Mouse (Mus musculus): ENCODE results near the gene Aloxe3. TPM values are rescaled to one million over a fixed set of nuclear protein-coding genes. Genes with fewer than 3 reads are reported as not detected.

Gene Aloxe3
- polyA plus RNA-seq, 1 experiment from 2014 or later = not detected

GRCm38 (mm10) chr11:69095511-69096231 lies 30.0 kb upstream of the Aloxe3 start:
- H3K9me3 ChIP-seq (replicated peaks) = no peaks in the 10 kb centered on the region
- peaks cover 80% of the 10 kb centered on the region for H3K4me1 ChIP-seq (replicated peaks)
- WGBS (ENCODE audit: insufficient replicate concordance) = 2% methylated on average over 27 of the region's 27 CpGs
- peaks cover 23% of the 10 kb centered on the region for H3K36me3 ChIP-seq
- H3K9ac ChIP-seq = peak overlapping the region; percentile 78
- ATAC-seq (ENCODE audit: low read depth) (no peak), DNase-seq (peak; percentile 50)
- H3K4me2 ChIP-seq = peak overlapping the region; percentile 95
- peak overlapping the region; percentile 67 for H3K4me3 ChIP-seq (replicated peaks)
- peak overlapping the region; percentile 93 for H3K27ac ChIP-seq
- H3K27me3 ChIP-seq = no peaks in the 10 kb centered on the region

GRCm38 (mm10) chr11:69096360-69096986 lies 29.2 kb upstream of the Aloxe3 start:
- Histone ChIP-seq H3K4me2 (peak overlapping the region; percentile 95), H3K27ac (peak overlapping the region; percentile 93), H3K9ac (peak overlapping the region; percentile 78), H3K27me3 (no peaks in the 10 kb centered on the region), H3K9me3 (replicated peaks) (no peaks in the 10 kb centered on the region), H3K4me1 (replicated peaks) (peaks cover 80% of the 10 kb centered on the region), H3K36me3 (peaks cover 23% of the 10 kb centered on the region), H3K4me3 (replicated peaks) (peak overlapping the region; percentile 67)
- no peak for DNase-seq
- WGBS (ENCODE audit: insufficient replicate concordance) = 20% methylated on average over 9 of the region's 9 CpGs
- ATAC-seq (ENCODE audit: low read depth) = no peak

GRCm38 (mm10) chr11:69096987-69097900 lies 28.5 kb upstream of the Aloxe3 start:
- 2% methylated on average over 29 of the region's 29 CpGs for WGBS (ENCODE audit: insufficient replicate concordance)
- Histone ChIP-seq H3K36me3 (peaks cover 24% of the 10 kb centered on the region), H3K4me2 (peak overlapping the region; percentile 95), H3K4me1 (replicated peaks) (peaks cover 74% of the 10 kb centered on the region), H3K27ac (peak overlapping the region; percentile 93), H3K9me3 (replicated peaks) (no peaks in the 10 kb centered on the region), H3K9ac (peak overlapping the region; percentile 78), H3K4me3 (replicated peaks) (peak overlapping the region; percentile 67), H3K27me3 (no peaks in the 10 kb centered on the region)
- ATAC-seq (ENCODE audit: low read depth) (peak; percentile 24), DNase-seq (peak; percentile 95)

- no peak for ATAC-seq (ENCODE audit: low read depth)
- peak overlapping the region; percentile 95 for H3K4me2 ChIP-seq
- peaks cover 28% of the 10 kb centered on the region for H3K36me3 ChIP-seq
- H3K4me1 ChIP-seq (replicated peaks) = peaks cover 68% of the 10 kb centered on the region
- no peak for DNase-seq
- H3K4me3 ChIP-seq (replicated peaks) = peak overlapping the region; percentile 67
- no peaks in the 10 kb centered on the region for H3K27me3 ChIP-seq
- no peaks in the 10 kb centered on the region for H3K9me3 ChIP-seq (replicated peaks)
- peak overlapping the region; percentile 78 for H3K9ac ChIP-seq
- WGBS (ENCODE audit: insufficient replicate concordance) = 31% methylated on average over 8 of the region's 8 CpGs
- H3K27ac ChIP-seq = peak overlapping the region; percentile 93
These were observed 27.5 kb upstream of the Aloxe3 start for GRCm38 (mm10) chr11:69098039-69098761.

- Histone ChIP-seq H3K4me2 (peak overlapping the region; percentile 95), H3K27me3 (no peaks in the 10 kb centered on the region), H3K27ac (peak overlapping the region; percentile 93), H3K9ac (peak overlapping the region; percentile 77), H3K4me3 (replicated peaks) (peak overlapping the region; percentile 67), H3K9me3 (replicated peaks) (no peaks in the 10 kb centered on the region), H3K36me3 (peaks cover 33% of the 10 kb centered on the region), H3K4me1 (replicated peaks) (peaks cover 67% of the 10 kb centered on the region)
- DNase-seq (peak; percentile 94), ATAC-seq (ENCODE audit: low read depth) (peak; percentile 55)
- under 1% methylated on average over 19 of the region's 19 CpGs for WGBS (ENCODE audit: insufficient replicate concordance)
These were observed 27.0 kb upstream of the Aloxe3 start for GRCm38 (mm10) chr11:69098762-69099091.

GRCm38 (mm10) chr11:69099177-69099914 lies 26.4 kb upstream of the Aloxe3 start:
- Histone ChIP-seq H3K9ac (peak overlapping the region; percentile 77), H3K4me1 (replicated peaks) (peaks cover 61% of the 10 kb centered on the region), H3K4me2 (peak overlapping the region; percentile 95), H3K36me3 (peaks cover 39% of the 10 kb centered on the region), H3K27me3 (no peaks in the 10 kb centered on the region), H3K4me3 (replicated peaks) (peak overlapping the region; percentile 67), H3K9me3 (replicated peaks) (no peaks in the 10 kb centered on the region), H3K27ac (peak overlapping the region; percentile 93)
- WGBS (ENCODE audit: insufficient replicate concordance) = 1% methylated on average over 22 of the region's 22 CpGs
- DNase-seq (no peak), ATAC-seq (ENCODE audit: low read depth) (no peak)

GRCm38 (mm10) chr11:69099915-69100345 lies 25.8 kb upstream of the Aloxe3 start:
- DNase-seq = peak; percentile 83
- Histone ChIP-seq H3K36me3 (peaks cover 45% of the 10 kb centered on the region), H3K4me3 (replicated peaks) (peak overlapping the region; percentile 67), H3K27ac (peak overlapping the region; percentile 93), H3K4me2 (peak overlapping the region; percentile 95), H3K9ac (peak overlapping the region; percentile 77), H3K27me3 (no peaks in the 10 kb centered on the region), H3K4me1 (replicated peaks) (peaks cover 57% of the 10 kb centered on the region), H3K9me3 (replicated peaks) (no peaks in the 10 kb centered on the region)
- peak; percentile 11; the same call in 1 of the 2 replicates for ATAC-seq (ENCODE audit: low read depth)
- 1% methylated on average over 23 of the region's 23 CpGs for WGBS (ENCODE audit: insufficient replicate concordance)

- Histone ChIP-seq H3K4me2 (peak overlapping the region; percentile 95), H3K27ac (peak overlapping the region; percentile 71), H3K36me3 (peaks cover 54% of the 10 kb centered on the region)
These were observed 24.9 kb upstream of the Aloxe3 start for GRCm38 (mm10) chr11:69100639-69101360.

GRCm38 (mm10) chr11:69101604-69102402 lies 23.9 kb upstream of the Aloxe3 start:
- DNase-seq = no peak
- H3K4me2 ChIP-seq = no peak overlapping the region
- H3K36me3 ChIP-seq = peaks cover 62% of the 10 kb centered on the region
- no peak overlapping the region for H3K27ac ChIP-seq
- H3K9me3 ChIP-seq (replicated peaks) = no peaks in the 10 kb centered on the region
- 78% methylated on average over 21 of the region's 21 CpGs for WGBS (ENCODE audit: insufficient replicate concordance)
- H3K4me3 ChIP-seq (replicated peaks) = no peak overlapping the region
- no peak overlapping the region for H3K9ac ChIP-seq
- H3K27me3 ChIP-seq = no peaks in the 10 kb centered on the region
- H3K4me1 ChIP-seq (replicated peaks) = peaks cover 40% of the 10 kb centered on the region
- no peak for ATAC-seq (ENCODE audit: low read depth)

More at GRCm38 (mm10) chr11:69100639-69101360, 24.9 kb upstream of the Aloxe3 start:
- ATAC-seq (ENCODE audit: low read depth) (no peak), DNase-seq (no peak)
- Histone ChIP-seq H3K9ac (peak overlapping the region; percentile 77), H3K27me3 (no peaks in the 10 kb centered on the region), H3K4me3 (replicated peaks) (peak overlapping the region; percentile 67), H3K9me3 (replicated peaks) (no peaks in the 10 kb centered on the region), H3K4me1 (replicated peaks) (peaks cover 50% of the 10 kb centered on the region)
- WGBS (ENCODE audit: insufficient replicate concordance) = 83% methylated on average over 20 of the region's 20 CpGs

All from liver, embryonic 13.5 days (tissue).